Mouse (Mus musculus) forebrain, embryonic 10.5 days (tissue): ENCODE results near the gene Pde9a. TPM values are rescaled to one million over a fixed set of nuclear protein-coding genes. Genes with fewer than 3 reads are reported as not detected.
A peak's percentile ranks its signal among the peaks of the same experiment; 100 is the strongest.

ENCODE experiments used
- DNase-seq: peaks from one replicate; pipeline ENCODE4 v3.0.0-alpha.2; 2017; ENCODE audit warnings: low spot score; ENCODE audit errors: extremely low spot score
- H3K27ac ChIP-seq: fragments of 300-500 bp; sonication (generic); 2 replicates; pipeline ENCODE4 v1.5.1; 2016; ENCODE audit warnings: mild to moderate bottlenecking
- H3K27me3 ChIP-seq: fragments of 300-500 bp; sonication (generic); 2 replicates; pipeline ENCODE4 v1.6.1; 2016; ENCODE audit warnings: mild to moderate bottlenecking; ENCODE audit not compliant: poor library complexity, severe bottlenecking
- H3K36me3 ChIP-seq: fragments of 300-500 bp; sonication (generic); replicated peaks from 2 replicates; pipeline ENCODE4 v1.6.1; 2016; ENCODE audit warnings: mild to moderate bottlenecking, moderate library complexity
- H3K4me1 ChIP-seq: fragments of 300-500 bp; sonication (generic); 2 replicates; pipeline ENCODE4 v1.6.1; 2016
- H3K4me3 ChIP-seq: fragments of 300-500 bp; sonication (generic); 2 replicates; pipeline ENCODE4 v1.5.1; 2016; ENCODE audit warnings: mild to moderate bottlenecking, moderate library complexity
- H3K9me3 ChIP-seq: fragments of 300-500 bp; sonication (generic); 2 replicates; pipeline ENCODE4 v1.6.1; 2016; ENCODE audit warnings: mild to moderate bottlenecking, moderate library complexity
- WGBS: fragments of 180-500 bp; shearing (Covaris S2); methylation state at CpG from one replicate; pipeline ENCODE4 v1.1.7; 2016; 5-methylcytosine and 5-hydroxymethylcytosine counted together
- polyA plus RNA-seq: library from polyadenylated mRNA; unstranded; fragments of >200 nt; fragmentation: Nextera tagmentation; extraction: Ambion mirVana; gene quantifications from 2 replicates; pipeline ENCODE4 v1.2.1, GENCODE M21; 2016

Gene Pde9a
- polyA plus RNA-seq, 1 experiment from 2014 or later, result 16.8 TPM

GRCm38 (mm10) chr17:31462506-31462905 lies 76.5 kb downstream of the Pde9a start:
- H3K27me3 ChIP-seq, result no peaks in the 10 kb centered on the region
- no peak overlapping the region for H3K27ac ChIP-seq
- 83% methylated on average over 2 of the region's 2 CpGs for WGBS
- H3K9me3 ChIP-seq, result no peaks in the 10 kb centered on the region; the same call in 1 of the 2 replicates
- H3K36me3 ChIP-seq, result peaks cover 38% of the 10 kb centered on the region
- H3K4me1 ChIP-seq, result peaks cover 6% of the 10 kb centered on the region; the same call in 1 of the 2 replicates
- H3K4me3 ChIP-seq, result no peak overlapping the region
- DNase-seq, result no peak

- Histone ChIP-seq H3K36me3 (peaks cover 62% of the 10 kb centered on the region), H3K9me3 (no peaks in the 10 kb centered on the region; the same call in 1 of the 2 replicates), H3K27ac (no peak overlapping the region), H3K4me1 (peaks cover 12% of the 10 kb centered on the region), H3K4me3 (no peak overlapping the region), H3K27me3 (no peaks in the 10 kb centered on the region)
- no peak for DNase-seq
- 89% methylated on average over 3 of the region's 3 CpGs for WGBS
These were observed 80.8 kb downstream of the Pde9a start for GRCm38 (mm10) chr17:31466854-31467253.

GRCm38 (mm10) chr17:31468496-31468895 lies 82.5 kb downstream of the Pde9a start:
- Histone ChIP-seq H3K27ac (no peak overlapping the region), H3K4me3 (no peak overlapping the region), H3K27me3 (no peaks in the 10 kb centered on the region), H3K9me3 (no peaks in the 10 kb centered on the region; the same call in 1 of the 2 replicates), H3K36me3 (peaks cover 60% of the 10 kb centered on the region), H3K4me1 (peaks cover 12% of the 10 kb centered on the region)
- no peak for DNase-seq
- WGBS, result 78% methylated on average over 5 of the region's 5 CpGs

- Histone ChIP-seq H3K27me3 (no peaks in the 10 kb centered on the region), H3K4me3 (no peak overlapping the region), H3K27ac (no peak overlapping the region), H3K9me3 (no peaks in the 10 kb centered on the region; the same call in 1 of the 2 replicates), H3K4me1 (peaks cover 16% of the 10 kb centered on the region), H3K36me3 (peaks cover 60% of the 10 kb centered on the region)
- WGBS, result 83% methylated on average over 5 of the region's 5 CpGs
- DNase-seq, result no peak
These were observed 84.9 kb downstream of the Pde9a start for GRCm38 (mm10) chr17:31470766-31471418.

- WGBS, result 80% methylated on average over 6 of the region's 6 CpGs
These were observed 88.4 kb downstream of the Pde9a start for GRCm38 (mm10) chr17:31474388-31474787.

GRCm38 (mm10) chr17:31478606-31479005 lies 92.6 kb downstream of the Pde9a start:
- Histone ChIP-seq H3K4me1 (peaks cover 21% of the 10 kb centered on the region), H3K4me3 (no peak overlapping the region), H3K36me3 (peaks cover 5% of the 10 kb centered on the region), H3K9me3 (no peaks in the 10 kb centered on the region), H3K27me3 (no peaks in the 10 kb centered on the region), H3K27ac (no peak overlapping the region)
- no peak for DNase-seq
- WGBS, result 81% methylated on average over 7 of the region's 7 CpGs

More at GRCm38 (mm10) chr17:31474388-31474787, 88.4 kb downstream of the Pde9a start:
- Histone ChIP-seq H3K27me3 (no peaks in the 10 kb centered on the region), H3K36me3 (peaks cover 37% of the 10 kb centered on the region), H3K4me1 (peaks cover 28% of the 10 kb centered on the region), H3K4me3 (no peak overlapping the region), H3K27ac (no peak overlapping the region), H3K9me3 (no peaks in the 10 kb centered on the region)
- DNase-seq, result no peak

GRCm38 (mm10) chr17:31479108-31479844 lies 93.3 kb downstream of the Pde9a start:
- H3K27me3 ChIP-seq, result no peaks in the 10 kb centered on the region
- no peak for DNase-seq
- peaks cover 17% of the 10 kb centered on the region for H3K4me1 ChIP-seq
- H3K9me3 ChIP-seq, result no peaks in the 10 kb centered on the region
- 70% methylated on average over 11 of the region's 11 CpGs for WGBS
- no peak overlapping the region for H3K4me3 ChIP-seq
- H3K27ac ChIP-seq, result 0 out of 2 replicates have a peak overlapping the region, but pooled peaks have one; percentile 22
- peaks cover 5% of the 10 kb centered on the region for H3K36me3 ChIP-seq

GRCm38 (mm10) chr17:31486616-31487198 lies 100.7 kb downstream of the Pde9a start:
- peak overlapping the region; percentile 42; the same call in 1 of the 2 replicates for H3K27ac ChIP-seq
- H3K9me3 ChIP-seq, result no peaks in the 10 kb centered on the region
- no peak for DNase-seq
- no peaks in the 10 kb centered on the region for H3K36me3 ChIP-seq
- H3K4me1 ChIP-seq, result peaks cover 20% of the 10 kb centered on the region
- no peak overlapping the region for H3K4me3 ChIP-seq
- no peaks in the 10 kb centered on the region for H3K27me3 ChIP-seq
- 75% methylated on average over 10 of the region's 10 CpGs for WGBS

- no peak for DNase-seq
- H3K27ac ChIP-seq, result peak overlapping the region; percentile 42; the same call in 1 of the 2 replicates
- no peaks in the 10 kb centered on the region for H3K9me3 ChIP-seq
- WGBS, result 30% methylated on average over 6 of the region's 6 CpGs
- no peaks in the 10 kb centered on the region for H3K27me3 ChIP-seq
- no peaks in the 10 kb centered on the region for H3K36me3 ChIP-seq
- H3K4me1 ChIP-seq, result peaks cover 17% of the 10 kb centered on the region
- H3K4me3 ChIP-seq, result no peak overlapping the region
These were observed 101.5 kb downstream of the Pde9a start for GRCm38 (mm10) chr17:31487433-31488060.

GRCm38 (mm10) chr17:31491355-31491754 lies 105.3 kb downstream of the Pde9a start:
- Histone ChIP-seq H3K4me1 (peaks cover 17% of the 10 kb centered on the region), H3K36me3 (peaks cover 16% of the 10 kb centered on the region), H3K4me3 (no peak overlapping the region), H3K27ac (no peak overlapping the region), H3K9me3 (no peaks in the 10 kb centered on the region), H3K27me3 (no peaks in the 10 kb centered on the region)
- DNase-seq, result no peak

GRCm38 (mm10) chr17:31492416-31492815 lies 106.4 kb downstream of the Pde9a start:
- Histone ChIP-seq H3K9me3 (no peaks in the 10 kb centered on the region), H3K27ac (no peak overlapping the region), H3K27me3 (no peaks in the 10 kb centered on the region), H3K4me1 (peaks cover 8% of the 10 kb centered on the region), H3K4me3 (no peak overlapping the region), H3K36me3 (peaks cover 27% of the 10 kb centered on the region)
- DNase-seq, result peak; percentile 81
- 0% methylated on average over 2 of the region's 2 CpGs for WGBS

GRCm38 (mm10) chr17:31494989-31495388 lies 109.0 kb downstream of the Pde9a start:
- Histone ChIP-seq H3K9me3 (no peaks in the 10 kb centered on the region), H3K36me3 (peaks cover 52% of the 10 kb centered on the region), H3K4me1 (no peaks in the 10 kb centered on the region), H3K27ac (no peak overlapping the region), H3K27me3 (no peaks in the 10 kb centered on the region), H3K4me3 (no peak overlapping the region)
- WGBS, result 93% methylated on average over 1 of the region's 1 CpGs
- no peak for DNase-seq
